Mouse (Mus musculus): ENCODE data around the gene Styxl1.

DNA sequence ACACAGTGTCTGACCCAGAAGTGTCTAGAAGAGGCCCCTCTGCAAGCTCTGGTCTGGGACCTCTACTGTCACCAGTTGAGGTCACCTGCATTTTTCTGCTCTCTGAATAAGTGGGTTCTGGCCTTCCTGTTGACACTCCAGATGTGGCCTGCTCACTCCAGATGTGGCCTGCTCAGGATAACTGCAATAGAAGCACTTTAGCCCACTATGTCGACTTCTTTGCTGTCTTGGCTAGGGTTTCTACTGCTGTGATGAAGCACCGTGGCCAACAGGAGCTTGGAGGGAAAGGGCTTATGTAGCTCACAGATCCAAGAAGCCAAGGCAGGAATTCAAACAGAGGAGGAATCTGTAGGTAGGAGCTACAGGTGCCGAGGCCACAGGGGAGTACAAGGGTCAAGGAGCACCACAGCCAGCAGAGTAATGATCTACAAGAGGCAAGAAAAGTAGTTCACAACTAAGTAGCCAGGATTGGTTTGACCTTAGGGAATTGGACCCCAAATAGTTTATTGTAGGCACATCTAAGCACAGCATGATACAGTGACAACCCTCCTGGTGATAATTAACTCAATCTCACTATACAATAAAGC lies 54.9 kb downstream of the Styxl1 start:
- no peak for TF ChIP-seq JUND (IDR thresholded peaks at IDR 0.05; ENCODE audit: low read depth, low read length)
- no peak for TF ChIP-seq BHLHE40 (IDR thresholded peaks at IDR 0.05; ENCODE audit: borderline replicate concordance, low read depth, low read length)
- no peak for TF ChIP-seq CTCF (IDR thresholded peaks at IDR 0.05 in 2 of 3, conservative IDR thresholded peaks at IDR 0.05 in 1 of 3; ENCODE audit: control insufficient read depth in 1 of 3, insufficient read depth in 1 of 3, low read depth in 2 of 3, low read length in 3 of 3, poor library complexity in 1 of 3, severe bottlenecking in 1 of 3)
- no peak for TF ChIP-seq GATA1 (IDR thresholded peaks at IDR 0.05; ENCODE audit: low read depth, low read length)

Data from MEL (cell line).